Mouse (Mus musculus) ES-E14 (cell line): ENCODE results near the gene Bst1. TPM values are rescaled to one million over a fixed set of nuclear protein-coding genes. Genes with fewer than 3 reads are reported as not detected.

Experiments used
- DNase-seq: peaks from one replicate; pipeline ENCODE4 v3.0.0-alpha.2; 2013; ENCODE audit warnings: low read depth, low spot score
- H3K27ac ChIP-seq: 2 replicates; pipeline ENCODE4 v1.5.1; 2012; ENCODE audit warnings: low read depth, mild to moderate bottlenecking, low read length, moderate library complexity, mixed read lengths; ENCODE audit not compliant: poor library complexity, insufficient read depth, severe bottlenecking
- H3K36me3 ChIP-seq: 2 replicates; pipeline ENCODE4 v1.6.1; 2012; ENCODE audit warnings: mild to moderate bottlenecking, low read length, moderate library complexity, mixed read lengths; ENCODE audit not compliant: control insufficient read depth, poor library complexity, insufficient read depth, severe bottlenecking
- H3K4me1 ChIP-seq, 2 experiments: fragments of 150-350 bp in 1 of 2; sonication (generic) in 1 of 2; 2 replicates each; pipeline ENCODE4 v1.6.1; 2012; ENCODE audit warnings: low read length in 2 of 2, mild to moderate bottlenecking in 1 of 2, mixed read lengths in 1 of 2; ENCODE audit not compliant: control insufficient read depth in 2 of 2, insufficient read depth in 2 of 2, poor library complexity in 1 of 2
- H3K4me3 ChIP-seq, 2 experiments: fragments of 150-350 bp in 1 of 2; sonication (generic) in 1 of 2; 2 replicates each; pipeline ENCODE4 v1.5.1; 2012; ENCODE audit warnings: low read length in 2 of 2, low read depth in 1 of 2, mild to moderate bottlenecking in 1 of 2, mixed read lengths in 1 of 2; ENCODE audit not compliant: insufficient read depth in 1 of 2, poor library complexity in 1 of 2, severe bottlenecking in 1 of 2
- H3K9ac ChIP-seq: 2 replicates; pipeline ENCODE4 v1.6.1; 2012; ENCODE audit warnings: low read depth, mild to moderate bottlenecking, low read length, mixed read lengths; ENCODE audit not compliant: poor library complexity, insufficient read depth, severe bottlenecking
- H3K9me3 ChIP-seq: fragments of 150-350 bp; sonication (generic); 2 replicates; pipeline ENCODE4 v1.6.1; 2012; ENCODE audit warnings: low read depth, mild to moderate bottlenecking, low read length; ENCODE audit not compliant: control insufficient read depth, insufficient read depth
- CHD2 ChIP-seq: IDR thresholded peaks from 2 replicates; pipeline ENCODE4 v1.6.1; 2014; ENCODE audit warnings: mild to moderate bottlenecking, low read depth, low read length, inconsistent platforms
- HCFC1 ChIP-seq: IDR thresholded peaks from 2 replicates; pipeline ENCODE4 v1.6.1; 2012; ENCODE audit warnings: low read length, inconsistent platforms, borderline replicate concordance; ENCODE audit not compliant: insufficient read depth
- MAFK ChIP-seq: IDR thresholded peaks from 2 replicates; pipeline ENCODE4 v1.6.1; 2014; ENCODE audit warnings: mild to moderate bottlenecking, low read depth, low read length, inconsistent platforms; ENCODE audit not compliant: insufficient read depth
- ZC3H11A ChIP-seq: IDR thresholded peaks from 2 replicates; pipeline ENCODE4 v1.6.1; 2012; ENCODE audit warnings: low read depth, mild to moderate bottlenecking, inconsistent platforms, low read length, borderline replicate concordance
- ZNF384 ChIP-seq: IDR thresholded peaks from 2 replicates; pipeline ENCODE4 v1.6.1; 2012; ENCODE audit warnings: low read depth, low read length, inconsistent platforms
- in situ Hi-C, 2 experiments: fragments of 600-800 bp; cut with MboI; formaldehyde crosslinking; loops; one replicate each; pipeline ENCODE4 v1.15.1; 2025; ENCODE audit warnings: low sequenced_read_pairs in 2 of 2, inconsistent platforms in 1 of 2; ENCODE audit not compliant: unreplicated experiment in 2 of 2
- total RNA-seq: library from RNA; depleted of rRNA; stranded (reverse); fragments of 300-350 nt; gene quantifications from 2 replicates; pipeline ENCODE4 v1.2.3, GENCODE M21; 2012

Bst1 gene
- total RNA-seq, 1 experiment: 1.1 TPM

DNA sequence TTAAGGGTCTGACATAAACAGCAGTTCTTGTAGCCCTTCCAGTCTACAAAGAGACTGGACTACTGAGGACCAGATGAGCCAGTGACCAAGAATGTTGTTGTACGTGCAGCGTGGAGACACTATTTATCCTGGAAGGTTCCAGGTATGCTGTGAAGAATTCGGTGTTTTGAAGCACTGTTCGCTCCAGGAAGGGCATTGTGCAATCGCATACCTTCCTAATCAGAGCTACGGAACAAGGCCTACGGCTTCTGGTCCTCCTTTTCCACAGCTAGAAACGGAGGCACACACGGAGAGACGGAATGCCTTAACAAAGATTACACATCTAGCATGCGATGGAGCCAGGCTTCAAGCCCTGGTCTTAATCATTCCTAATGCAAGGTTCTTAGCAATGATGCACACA, 2.1 kb downstream of the Bst1 start:
- no peak for DNase-seq
- in situ Hi-C loops: no loop called here
- Histone ChIP-seq H3K27ac (no peak overlapping the region), H3K36me3 (no peaks in the 10 kb centered on the region), H3K4me3 (no peak overlapping the region), H3K4me1 (peaks cover 0 to 7% of the 10 kb centered on the region in 2 experiments; a peak in 2 of 4 replicates), H3K9me3 (no peaks in the 10 kb centered on the region), H3K9ac (no peak overlapping the region)
- TF ChIP-seq ZC3H11A (no peak), HCFC1 (no peak), MAFK (no peak), ZNF384 (no peak), CHD2 (no peak)

DNA sequence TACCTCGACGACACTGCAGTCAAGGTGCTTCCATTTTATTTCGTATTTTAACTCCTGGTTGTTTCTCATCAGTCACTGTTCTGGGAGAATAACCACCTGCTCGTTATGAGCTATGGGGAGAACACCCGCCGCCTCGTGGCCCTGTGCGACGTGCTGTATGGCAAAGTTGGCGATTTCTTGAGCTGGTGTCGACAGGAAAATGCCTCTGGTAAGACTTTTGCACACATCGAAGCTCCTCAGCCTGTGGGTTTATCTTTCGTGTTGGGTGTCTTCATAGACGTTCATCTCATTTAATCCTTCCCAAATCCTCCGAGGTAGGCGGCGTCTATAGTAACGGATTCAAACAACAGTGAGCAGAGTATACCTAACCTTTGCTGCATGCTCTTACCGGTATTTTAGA, 2.9 kb downstream of the Bst1 start, which contains the start of gene Fbxl5:
Fbxl5 (minus strand) TSS at position 101 of the 400 bp plus-strand sequence.
- no peak for DNase-seq
- no peak for TF ChIP-seq MAFK
- no peak for TF ChIP-seq HCFC1
- no peak for TF ChIP-seq ZNF384
- TF ChIP-seq ZC3H11A: no peak
- no peak for TF ChIP-seq CHD2
- no peak within 1 kb of the TSS for H3K27ac ChIP-seq

DNA sequence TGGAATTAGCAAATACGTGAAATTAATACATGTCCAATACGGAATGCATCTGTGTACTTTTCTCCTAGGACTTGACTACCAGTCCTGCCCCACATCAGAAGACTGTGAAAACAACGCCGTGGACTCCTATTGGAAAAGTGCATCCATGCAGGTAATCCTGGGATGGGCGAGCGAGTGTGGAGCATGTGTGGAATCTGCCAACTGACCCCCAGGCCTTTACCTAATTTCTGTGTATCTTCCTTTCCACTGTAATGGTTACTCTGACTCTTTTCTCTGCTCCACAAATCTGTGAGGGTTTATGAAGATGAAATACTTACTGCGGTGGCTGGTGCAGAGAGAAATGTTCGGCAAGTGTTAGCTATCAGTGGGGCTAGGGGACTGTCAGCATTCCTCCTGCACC, 3.5 kb downstream of the Bst1 start:
- Histone ChIP-seq H3K4me1 (peaks cover 0 to 4% of the 10 kb centered on the region in 2 experiments; a peak in 1 of 4 replicates), H3K9me3 (no peaks in the 10 kb centered on the region), H3K9ac (no peak overlapping the region), H3K27ac (no peak overlapping the region), H3K36me3 (no peaks in the 10 kb centered on the region), H3K4me3 (no peak overlapping the region)
- DNase-seq: no peak
- in situ Hi-C loops: no loop called here
- TF ChIP-seq ZNF384: no peak
- no peak for TF ChIP-seq ZC3H11A
- TF ChIP-seq HCFC1: no peak
- TF ChIP-seq MAFK: no peak
- TF ChIP-seq CHD2: no peak

More for the DNA sequence above, 2.9 kb downstream of the Bst1 start, which contains the start of gene Fbxl5:
- no peak within 1 kb of the TSS for H3K4me3 ChIP-seq
- in situ Hi-C loops: no loop called here
- H3K36me3 ChIP-seq: no peaks in the 10 kb centered on the region
- H3K9me3 ChIP-seq: no peaks in the 10 kb centered on the region
- no peak within 1 kb of the TSS for H3K9ac ChIP-seq
- H3K4me1 ChIP-seq: peaks cover 0 to 4% of the 10 kb centered on the region in 2 experiments; a peak in 1 of 4 replicates

DNA sequence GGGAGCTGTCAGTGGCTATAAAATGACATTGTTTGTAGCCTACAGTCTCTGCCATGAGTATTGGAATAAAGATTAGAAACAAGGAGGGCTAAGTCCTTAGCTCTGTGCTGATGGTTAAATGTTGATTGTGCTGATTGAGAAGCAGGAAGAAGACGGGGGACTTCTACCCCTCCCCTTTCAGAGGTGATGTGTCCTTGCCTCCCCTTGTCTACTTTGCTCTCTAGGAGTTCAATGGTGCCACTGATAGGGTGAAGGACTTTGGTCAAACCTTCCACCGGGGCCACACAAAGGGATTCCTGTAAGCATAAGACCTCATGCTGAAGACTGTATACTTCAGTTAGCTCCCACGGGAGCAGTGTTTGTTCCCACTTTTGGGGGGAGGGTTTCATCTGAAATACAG, 4.1 kb downstream of the Bst1 start:
- Histone ChIP-seq H3K27ac (no peak overlapping the region), H3K36me3 (peaks cover under 1% of the 10 kb centered on the region; the same call in 1 of the 2 replicates), H3K4me1 (peaks cover 0 to 4% of the 10 kb centered on the region in 2 experiments; a peak in 1 of 4 replicates), H3K4me3 (no peak overlapping the region), H3K9ac (no peak overlapping the region), H3K9me3 (peaks cover 2% of the 10 kb centered on the region; the same call in 1 of the 2 replicates)
- DNase-seq: no peak
- in situ Hi-C loops: no loop called here
- no peak for TF ChIP-seq MAFK
- no peak for TF ChIP-seq ZC3H11A
- no peak for TF ChIP-seq CHD2
- TF ChIP-seq HCFC1: no peak
- no peak for TF ChIP-seq ZNF384

DNA sequence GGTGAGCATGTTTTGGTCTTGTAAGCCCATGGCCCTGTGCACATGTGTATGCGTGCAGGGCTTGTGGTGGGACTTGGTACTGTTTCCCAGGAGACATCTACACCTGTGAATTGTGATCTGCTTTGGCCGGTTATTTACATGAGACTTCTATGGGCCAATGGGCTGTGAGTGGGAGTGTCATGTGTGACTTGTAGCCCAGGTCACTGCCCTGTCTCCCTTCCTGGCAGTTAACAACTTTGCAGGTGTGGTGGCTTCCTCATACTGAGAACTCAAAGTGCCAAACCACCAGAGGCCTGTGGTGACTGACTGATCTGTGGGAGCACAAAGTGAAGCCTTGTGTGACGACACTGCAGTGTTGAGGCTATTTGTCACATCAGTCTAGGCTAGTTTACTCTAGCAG, 5.9 kb downstream of the Bst1 start:
- Histone ChIP-seq H3K4me3 (no peak overlapping the region), H3K4me1 (peaks cover 0 to under 1% of the 10 kb centered on the region in 2 experiments; a peak in 1 of 4 replicates), H3K36me3 (peaks cover 3% of the 10 kb centered on the region; the same call in 1 of the 2 replicates), H3K27ac (no peak overlapping the region), H3K9me3 (peaks cover 11% of the 10 kb centered on the region), H3K9ac (no peak overlapping the region)
- no peak for DNase-seq
- in situ Hi-C loops: no loop called here
- TF ChIP-seq ZNF384 (no peak), CHD2 (no peak)
